Mouse (Mus musculus) stomach, embryonic 14.5 days (tissue): ENCODE measurements around the gene Csgalnact2. TPM values are rescaled to one million over a fixed set of nuclear protein-coding genes. Genes with fewer than 3 reads are reported as not detected.

ENCODE experiments used
- ATAC-seq: fragments of 200-750 bp; cut with Nextera tagmentation; 2 replicates; pipeline ENCODE4 v1.8.0; 2017; ENCODE audit warnings: low read depth, moderate TSS enrichment; ENCODE audit not compliant: insufficient number of reproducible peaks, insufficient read depth, low FRiP score
- H3K27ac ChIP-seq: fragments of 300-500 bp; sonication (generic); 2 replicates; pipeline ENCODE4 v1.5.1; 2014; ENCODE audit warnings: mild to moderate bottlenecking, low read length, moderate library complexity, mixed read lengths
- H3K27me3 ChIP-seq: fragments of 300-500 bp; sonication (generic); 2 replicates; pipeline ENCODE4 v1.6.1; 2014; ENCODE audit warnings: low read length, control low read depth, mixed read lengths; ENCODE audit not compliant: control insufficient read depth, insufficient read depth
- H3K36me3 ChIP-seq: fragments of 300-500 bp; sonication (generic); 2 replicates; pipeline ENCODE4 v1.6.1; 2014; ENCODE audit warnings: mild to moderate bottlenecking, control low read depth, low read length, moderate library complexity, mixed read lengths; ENCODE audit not compliant: control insufficient read depth, insufficient read depth
- H3K4me1 ChIP-seq: fragments of 300-500 bp; sonication (generic); 2 replicates; pipeline ENCODE4 v1.6.1; 2014; ENCODE audit warnings: low read length, control low read depth, mixed read lengths; ENCODE audit not compliant: control insufficient read depth, insufficient read depth
- H3K4me2 ChIP-seq: fragments of 300-500 bp; sonication (generic); replicated peaks from 2 replicates; pipeline ENCODE4 v1.6.1; 2014; ENCODE audit warnings: low read depth, low read length, control low read depth
- H3K4me3 ChIP-seq: fragments of 300-500 bp; sonication (generic); 2 replicates; pipeline ENCODE4 v1.5.1; 2014; ENCODE audit warnings: low read depth, low read length, control low read depth
- H3K9ac ChIP-seq: fragments of 300-500 bp; sonication (generic); replicated peaks from 2 replicates; pipeline ENCODE4 v1.6.1; 2014; ENCODE audit warnings: low read depth, mild to moderate bottlenecking, control low read depth, low read length, moderate library complexity, mixed read lengths
- H3K9me3 ChIP-seq: fragments of 300-500 bp; sonication (generic); 2 replicates; pipeline ENCODE4 v1.6.1; 2016; ENCODE audit warnings: low read depth, low read length, control low read depth; ENCODE audit not compliant: control insufficient read depth
- WGBS: fragments of 180-500 bp; shearing (Covaris S2); extraction: QIAGEN DNeasy Blood & Tissue Kit; methylation state at CpG from one replicate; pipeline ENCODE4 v1.1.7; 2014; 5-methylcytosine and 5-hydroxymethylcytosine counted together
- polyA plus RNA-seq: library from polyadenylated mRNA; unstranded; fragments of >200 nt; fragmentation: Nextera tagmentation; extraction: Ambion mirVana; gene quantifications from 2 replicates; pipeline ENCODE4 v1.2.1, GENCODE M21; 2014

The Csgalnact2 gene
- polyA plus RNA-seq: 15.1 and 18.5 TPM in 2 replicates

DNA sequence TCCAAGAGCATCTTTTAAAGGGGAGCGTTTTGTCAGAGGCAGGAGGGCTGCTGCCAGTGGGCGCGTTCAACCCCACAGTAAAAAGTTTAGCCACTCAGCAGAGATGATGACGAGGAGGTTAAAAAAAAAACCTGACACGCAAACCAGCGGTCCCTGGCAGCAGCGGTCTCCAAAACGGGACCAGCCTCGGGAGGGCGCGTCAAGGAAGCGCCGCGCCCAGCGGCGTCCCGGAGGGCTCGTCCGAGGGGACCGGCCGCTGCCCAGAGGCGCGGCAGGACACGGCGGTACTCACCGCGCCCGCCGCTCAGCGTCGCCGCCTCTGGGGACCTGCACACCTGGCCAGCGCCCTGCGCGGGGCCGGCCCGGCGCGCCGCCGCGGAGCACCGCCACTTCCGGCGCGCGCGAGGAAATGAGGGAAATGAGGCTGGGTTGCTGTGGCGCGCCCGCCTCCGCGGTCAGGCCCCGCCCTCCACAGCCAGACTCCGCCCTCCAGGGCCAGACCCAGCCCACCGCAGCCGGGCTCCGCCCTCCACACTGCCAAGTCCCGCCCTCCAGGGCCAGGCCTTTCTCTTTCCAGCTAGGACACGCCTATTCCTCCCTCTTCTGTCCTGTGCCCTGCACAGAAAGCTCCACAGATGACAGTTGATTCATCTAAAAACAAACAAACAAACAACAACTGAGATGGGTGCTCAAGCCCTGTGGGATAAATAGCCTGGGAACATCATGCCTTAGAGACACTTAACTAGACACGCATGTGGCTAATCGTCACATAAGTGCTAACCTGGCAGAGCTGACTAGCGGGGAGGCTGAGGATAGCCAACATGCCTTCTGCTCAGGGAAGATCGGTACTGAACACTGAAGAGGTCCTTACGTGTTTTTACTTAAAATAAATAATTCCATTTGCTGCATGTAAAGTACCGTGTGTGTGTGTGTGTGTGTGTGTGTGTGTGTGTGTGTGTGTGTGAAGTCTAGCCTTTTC lies at the start of gene Csgalnact2:
Gene Csgalnact2 (minus strand): TSS at position 410 of the 979 bp plus-strand sequence.
- Histone ChIP-seq H3K27ac (0 out of 2 replicates have a peak within 1 kb of the TSS, but pooled peaks have one; percentile 22), H3K9me3 (no peaks in the 10 kb centered on the region), H3K4me1 (no peaks in the 10 kb centered on the region), H3K4me2 (peak within 1 kb of the TSS; percentile 63), H3K36me3 (no peaks in the 10 kb centered on the region), H3K4me3 (peak within 1 kb of the TSS; percentile 77), H3K27me3 (no peaks in the 10 kb centered on the region), H3K9ac (peak within 1 kb of the TSS; percentile 60)
- ATAC-seq: peak; percentile 99
- 6% methylated on average over 64 of the region's 66 CpGs for WGBS

GRCm38 (mm10) chr6:118188599-118188998 lies 49.7 kb upstream of the Csgalnact2 start:
- Histone ChIP-seq H3K4me1 (no peaks in the 10 kb centered on the region), H3K4me2 (no peak overlapping the region)
- peak; percentile 70; the same call in 1 of the 2 replicates for ATAC-seq

GRCm38 (mm10) chr6:118187285-118187641 lies 48.3 kb upstream of the Csgalnact2 start:
- Histone ChIP-seq H3K4me3 (no peak overlapping the region), H3K4me1 (no peaks in the 10 kb centered on the region), H3K9me3 (no peaks in the 10 kb centered on the region), H3K36me3 (no peaks in the 10 kb centered on the region), H3K27ac (no peak overlapping the region), H3K27me3 (no peaks in the 10 kb centered on the region), H3K4me2 (no peak overlapping the region), H3K9ac (no peak overlapping the region)
- WGBS: 79% methylated on average over 3 of the region's 3 CpGs
- no peak for ATAC-seq

More at GRCm38 (mm10) chr6:118188599-118188998, 49.7 kb upstream of the Csgalnact2 start:
- 68% methylated on average over 9 of the region's 9 CpGs for WGBS
- H3K9me3 ChIP-seq: no peaks in the 10 kb centered on the region
- H3K9ac ChIP-seq: no peak overlapping the region
- H3K4me3 ChIP-seq: no peak overlapping the region
- H3K27ac ChIP-seq: no peak overlapping the region
- H3K36me3 ChIP-seq: no peaks in the 10 kb centered on the region
- H3K27me3 ChIP-seq: no peaks in the 10 kb centered on the region

GRCm38 (mm10) chr6:118186620-118187284 lies 47.8 kb upstream of the Csgalnact2 start:
- 63% methylated on average over 17 of the region's 17 CpGs for WGBS
- Histone ChIP-seq H3K4me2 (no peak overlapping the region), H3K9ac (no peak overlapping the region)

GRCm38 (mm10) chr6:118184126-118184525 lies 45.2 kb upstream of the Csgalnact2 start:
- no peak overlapping the region for H3K4me2 ChIP-seq
- H3K4me3 ChIP-seq: no peak overlapping the region
- H3K9ac ChIP-seq: no peak overlapping the region
- ATAC-seq: no peak
- no peaks in the 10 kb centered on the region for H3K36me3 ChIP-seq
- 88% methylated on average over 10 of the region's 10 CpGs for WGBS
- no peaks in the 10 kb centered on the region for H3K27me3 ChIP-seq
- H3K4me1 ChIP-seq: no peaks in the 10 kb centered on the region; the same call in 1 of the 2 replicates
- H3K9me3 ChIP-seq: no peaks in the 10 kb centered on the region
- H3K27ac ChIP-seq: no peak overlapping the region

More at GRCm38 (mm10) chr6:118186620-118187284, 47.8 kb upstream of the Csgalnact2 start:
- H3K27ac ChIP-seq: no peak overlapping the region
- H3K36me3 ChIP-seq: no peaks in the 10 kb centered on the region
- H3K27me3 ChIP-seq: no peaks in the 10 kb centered on the region
- no peak overlapping the region for H3K4me3 ChIP-seq
- ATAC-seq: no peak
- H3K9me3 ChIP-seq: no peaks in the 10 kb centered on the region
- H3K4me1 ChIP-seq: no peaks in the 10 kb centered on the region

- ATAC-seq: 0 out of 2 replicates have a peak, but pooled peaks have one; percentile 17
- H3K9me3 ChIP-seq: no peaks in the 10 kb centered on the region
- H3K4me1 ChIP-seq: no peaks in the 10 kb centered on the region; the same call in 1 of the 2 replicates
- no peak overlapping the region for H3K9ac ChIP-seq
- 79% methylated on average over 12 of the region's 12 CpGs for WGBS
- no peak overlapping the region for H3K4me3 ChIP-seq
- H3K36me3 ChIP-seq: no peaks in the 10 kb centered on the region
- H3K27me3 ChIP-seq: no peaks in the 10 kb centered on the region
- no peak overlapping the region for H3K4me2 ChIP-seq
- no peak overlapping the region for H3K27ac ChIP-seq
Measured at GRCm38 (mm10) chr6:118180085-118180423, 41.1 kb upstream of the Csgalnact2 start.

GRCm38 (mm10) chr6:118179316-118180084 lies 40.6 kb upstream of the Csgalnact2 start:
- H3K4me2 ChIP-seq: no peak overlapping the region
- H3K27me3 ChIP-seq: no peaks in the 10 kb centered on the region
- no peaks in the 10 kb centered on the region; the same call in 1 of the 2 replicates for H3K4me1 ChIP-seq
- no peak overlapping the region for H3K9ac ChIP-seq
- 62% methylated on average over 13 of the region's 13 CpGs for WGBS
- peak; percentile 74 for ATAC-seq
- H3K9me3 ChIP-seq: no peaks in the 10 kb centered on the region
- no peak overlapping the region for H3K4me3 ChIP-seq
- no peak overlapping the region for H3K27ac ChIP-seq
- H3K36me3 ChIP-seq: no peaks in the 10 kb centered on the region

- no peak overlapping the region for H3K9ac ChIP-seq
- H3K4me3 ChIP-seq: no peak overlapping the region
- no peak overlapping the region for H3K4me2 ChIP-seq
- no peaks in the 10 kb centered on the region for H3K36me3 ChIP-seq
- no peaks in the 10 kb centered on the region for H3K27me3 ChIP-seq
- H3K9me3 ChIP-seq: no peaks in the 10 kb centered on the region
- 67% methylated on average over 5 of the region's 5 CpGs for WGBS
- H3K27ac ChIP-seq: no peak overlapping the region
- no peaks in the 10 kb centered on the region for H3K4me1 ChIP-seq
- no peak for ATAC-seq
Measured at GRCm38 (mm10) chr6:118173975-118174328, 35.0 kb upstream of the Csgalnact2 start.
